Mouse (Mus musculus): ENCODE measurements around the gene Hoxa7. TPM values are rescaled to one million over a fixed set of nuclear protein-coding genes. Genes with fewer than 3 reads are reported as not detected.

The Hoxa7 gene
- total and polyA plus RNA-seq, 3 experiments = 0.17 TPM; not detected in 2

- no peaks in the 10 kb centered on the region for H3K36me3 ChIP-seq (ENCODE audit: control insufficient read depth in 1 of 2, insufficient read depth in 2 of 2, low read length in 2 of 2)
- no peak overlapping the region for H3K4me3 ChIP-seq (ENCODE audit: control insufficient read depth in 1 of 2, insufficient read depth in 1 of 2, low read depth in 2 of 2, low read length in 2 of 2)
- no peak for TF ChIP-seq TBP (IDR thresholded peaks at IDR 0.05; ENCODE audit: low read depth, low read length)
- no peak for TF ChIP-seq MYC (IDR thresholded peaks at IDR 0.05; ENCODE audit: low read depth, low read length)
- no peak for TF ChIP-seq GABPA (IDR thresholded peaks at IDR 0.05; ENCODE audit: low read depth, low read length)
- TF ChIP-seq E2F4 (IDR thresholded peaks at IDR 0.05; ENCODE audit: borderline replicate concordance, low read depth, low read length) = no peak
- no peak for TF ChIP-seq KAT2A (conservative IDR thresholded peaks at IDR 0.05; ENCODE audit: low read depth, low read length)
- no peak for TF ChIP-seq NELFE (IDR thresholded peaks at IDR 0.05; ENCODE audit: low read depth, low read length)
- TF ChIP-seq RCOR1 (IDR thresholded peaks at IDR 0.05; ENCODE audit: low read depth, low read length) = no peak
- TF ChIP-seq CHD1 (IDR thresholded peaks at IDR 0.05; ENCODE audit: low read depth, low read length) = no peak
- no peak for TF ChIP-seq POLR2AphosphoS2 (IDR thresholded peaks at IDR 0.05; ENCODE audit: low read length)
- TF ChIP-seq MAX (IDR thresholded peaks at IDR 0.05; ENCODE audit: low read length) = no peak
- no peak for TF ChIP-seq MXI1 (IDR thresholded peaks at IDR 0.05; ENCODE audit: low read depth, low read length)
- TF ChIP-seq POLR2A (IDR thresholded peaks at IDR 0.05; ENCODE audit: control insufficient read depth in 1 of 2, insufficient read depth in 1 of 2, low read depth in 1 of 2, low read length in 2 of 2, poor library complexity in 1 of 2) = no peak
- no peak for TF ChIP-seq MYB (IDR thresholded peaks at IDR 0.05; ENCODE audit: low read depth, low read length)
- no peak for TF ChIP-seq NRF1 (IDR thresholded peaks at IDR 0.05; ENCODE audit: insufficient read depth, low read depth, low read length, poor library complexity, severe bottlenecking)
- H3K9ac ChIP-seq (ENCODE audit: control insufficient read depth, low read depth, low read length, poor library complexity, severe bottlenecking) = no peak overlapping the region
- no peaks in the 10 kb centered on the region for H3K27me3 ChIP-seq (ENCODE audit: control insufficient read depth in 1 of 2, insufficient read depth in 2 of 2, low read length in 2 of 2)
- no peaks in the 10 kb centered on the region for H3K9me3 ChIP-seq (replicated peaks; ENCODE audit: insufficient read depth, low read length)
- H3K79me2 ChIP-seq (ENCODE audit: control insufficient read depth, insufficient read depth, low read length, poor library complexity) = no peaks in the 10 kb centered on the region
- no peaks in the 10 kb centered on the region for H3K4me1 ChIP-seq (ENCODE audit: control insufficient read depth in 1 of 2, insufficient read depth in 2 of 2, low read length in 2 of 2)
- DNase-seq (ENCODE audit: low read depth, low spot score) = no peak
- H3K27ac ChIP-seq (ENCODE audit: control insufficient read depth, low read depth, low read length) = no peak overlapping the region
These were observed 32.2 kb upstream of the Hoxa7 start for GRCm38 (mm10) chr6:52253511-52254500.

- TF ChIP-seq ETS1 (IDR thresholded peaks at IDR 0.05; ENCODE audit: low read depth, low read length) (no peak), UBTF (IDR thresholded peaks at IDR 0.05; ENCODE audit: borderline replicate concordance, insufficient read depth, low read depth, low read length) (no peak), TCF12 (IDR thresholded peaks at IDR 0.05; ENCODE audit: low read depth, low read length) (no peak), MXI1 (IDR thresholded peaks at IDR 0.05; ENCODE audit: low read depth, low read length) (no peak), ZNF384 (IDR thresholded peaks at IDR 0.05; ENCODE audit: low read depth, low read length) (no peak), ZC3H11A (IDR thresholded peaks at IDR 0.05; ENCODE audit: low read depth, low read length) (no peak), ZKSCAN1 (IDR thresholded peaks at IDR 0.05; ENCODE audit: low read depth, low read length) (no peak), ELF1 (IDR thresholded peaks at IDR 0.05; ENCODE audit: low read depth, low read length) (no peak), KAT2A (conservative IDR thresholded peaks at IDR 0.05; ENCODE audit: low read depth, low read length) (no peak), GATA1 (IDR thresholded peaks at IDR 0.05; ENCODE audit: low read depth, low read length) (no peak), E2F4 (IDR thresholded peaks at IDR 0.05; ENCODE audit: borderline replicate concordance, low read depth, low read length) (no peak), MYB (IDR thresholded peaks at IDR 0.05; ENCODE audit: low read depth, low read length) (no peak), MAFK (IDR thresholded peaks at IDR 0.05; ENCODE audit: borderline replicate concordance, low read depth, low read length) (no peak), SMC3 (IDR thresholded peaks at IDR 0.05; ENCODE audit: low read depth, low read length) (no peak), POLR2AphosphoS2 (IDR thresholded peaks at IDR 0.05; ENCODE audit: low read length) (no peak)
- Histone ChIP-seq H3K9ac (ENCODE audit: control insufficient read depth, low read depth, low read length, poor library complexity, severe bottlenecking) (no peak overlapping the region), H3K27ac (ENCODE audit: control insufficient read depth, low read depth, low read length) (no peak overlapping the region), H3K36me3 (ENCODE audit: control insufficient read depth in 1 of 2, insufficient read depth in 2 of 2, low read length in 2 of 2) (no peaks in the 10 kb centered on the region), H3K4me3 (ENCODE audit: control insufficient read depth in 1 of 2, insufficient read depth in 1 of 2, low read depth in 2 of 2, low read length in 2 of 2) (no peak overlapping the region), H3K79me2 (ENCODE audit: control insufficient read depth, insufficient read depth, low read length, poor library complexity) (no peaks in the 10 kb centered on the region), H3K9me3 (replicated peaks; ENCODE audit: insufficient read depth, low read length) (no peaks in the 10 kb centered on the region), H3K4me1 (ENCODE audit: control insufficient read depth in 1 of 2, insufficient read depth in 2 of 2, low read length in 2 of 2) (no peaks in the 10 kb centered on the region), H3K27me3 (ENCODE audit: control insufficient read depth in 1 of 2, insufficient read depth in 2 of 2, low read length in 2 of 2) (no peaks in the 10 kb centered on the region)
- DNase-seq (ENCODE audit: low read depth, low spot score) = no peak
These were observed 31.2 kb upstream of the Hoxa7 start for GRCm38 (mm10) chr6:52252775-52253376.
